Mouse (Mus musculus) left cerebral cortex, postnatal 36 days (tissue): ENCODE data around the gene Uhrf1. TPM values are rescaled to one million over a fixed set of nuclear protein-coding genes. Genes with fewer than 3 reads are reported as not detected.
"Not testable (repeated sequence)": the region's sequence is repeated elsewhere in the genome, so short reads cannot be mapped to it uniquely, and the experiment has no call there.

ENCODE experiments used
- DNase-seq, 2 experiments: peaks; one replicate each; pipeline ENCODE4 v3.0.0; 2021 to 2022; ENCODE audit warnings: low spot score in 2 of 2, mixed read lengths in 1 of 2
- intact Hi-C: fragments of 180-260 bp; cut with DNase I; formaldehyde crosslinking; loops from one replicate; pipeline ENCODE4 v1.15.1; 2025
- total RNA-seq, 2 experiments: library from RNA; stranded (reverse); gene quantifications; 2 replicates each; pipeline ENCODE4 v1.2.3; 2021

Uhrf1 gene
- total RNA-seq, result 1 to 10 TPM in 1 of 2 experiments, under 1 TPM in 1; 0.82 to 1.3 TPM

GRCm38 (mm10) chr17:56303160-56303846 lies at the start of gene Uhrf1:
Uhrf1 (plus strand) TSS chr17:56303321.
- no peak for DNase-seq
- intact Hi-C loops, result no loop called here

GRCm38 (mm10) chr17:56254695-56255094 lies 48.4 kb upstream of the Uhrf1 start:
- intact Hi-C loops, result loop anchor here (2.0 to 5.0 kb wide), 2 partner anchors 36 to 122 kb away; partner anchors contain the start of gene Dpp9
- DNase-seq, result no peak

- intact Hi-C loops, result loop anchor here (2.0 to 5.0 kb wide), 2 partner anchors 37 to 123 kb away; partner anchors contain the start of gene Dpp9
- DNase-seq, result peak in 1 of 2 experiments; percentile 54
Measured at GRCm38 (mm10) chr17:56255429-56255828, 47.7 kb upstream of the Uhrf1 start.

GRCm38 (mm10) chr17:56255863-56256238 lies 47.3 kb upstream of the Uhrf1 start:
- intact Hi-C loops, result loop anchor here (2.0 to 5.0 kb wide), 2 partner anchors 37 to 124 kb away; partner anchors contain the start of gene Dpp9
- peak; percentile 98 to 99 for DNase-seq

- intact Hi-C loops, result loop anchor here (5.0 kb wide), 1 partner anchor 124 kb away; no protein-coding TSS in a partner anchor
- DNase-seq, result peak; percentile 93 to 95
Measured at GRCm38 (mm10) chr17:56256239-56256881, 46.8 kb upstream of the Uhrf1 start, which contains the start of gene Fem1a. Fem1a (plus strand) TSS chr17:56256810.

GRCm38 (mm10) chr17:56257181-56257894 lies 45.8 kb upstream of the Uhrf1 start:
- peak; percentile 40 to 45 for DNase-seq
- intact Hi-C loops, result loop anchor here (5.0 kb wide), 1 partner anchor 125 kb away; no protein-coding TSS in a partner anchor

GRCm38 (mm10) chr17:56258269-56258668 lies 44.9 kb upstream of the Uhrf1 start:
- not testable (repeated sequence) for DNase-seq
- intact Hi-C loops, result loop anchor here (5.0 kb wide), 1 partner anchor 126 kb away; no protein-coding TSS in a partner anchor

GRCm38 (mm10) chr17:56258812-56259211 lies 44.3 kb upstream of the Uhrf1 start:
- not testable (repeated sequence) for DNase-seq
- intact Hi-C loops, result loop anchor here (5.0 kb wide), 1 partner anchor 127 kb away; no protein-coding TSS in a partner anchor

- no peak for DNase-seq
- intact Hi-C loops, result loop anchor here (5.0 kb wide), 1 partner anchor 127 kb away; no protein-coding TSS in a partner anchor
Measured at GRCm38 (mm10) chr17:56259301-56260037, 43.7 kb upstream of the Uhrf1 start.

GRCm38 (mm10) chr17:56261166-56261565 lies 42.0 kb upstream of the Uhrf1 start:
- intact Hi-C loops, result no loop called here
- no peak for DNase-seq

- no peak for DNase-seq
- intact Hi-C loops, result no loop called here
Measured at GRCm38 (mm10) chr17:56262645-56263094, 40.5 kb upstream of the Uhrf1 start.

GRCm38 (mm10) chr17:56264020-56264419 lies 39.1 kb upstream of the Uhrf1 start:
- intact Hi-C loops, result no loop called here
- peak; percentile 72 to 73 for DNase-seq

- DNase-seq, result no peak
- intact Hi-C loops, result no loop called here
Measured at GRCm38 (mm10) chr17:56265011-56265410, 38.1 kb upstream of the Uhrf1 start.

- DNase-seq, result no peak
- intact Hi-C loops, result no loop called here
Measured at GRCm38 (mm10) chr17:56265869-56266268, 37.3 kb upstream of the Uhrf1 start.

- intact Hi-C loops, result no loop called here
- DNase-seq, result peak; percentile 74 to 79
Measured at GRCm38 (mm10) chr17:56266271-56266670, 36.9 kb upstream of the Uhrf1 start.

GRCm38 (mm10) chr17:56269153-56269630 lies 33.9 kb upstream of the Uhrf1 start:
- DNase-seq, result peak; percentile 52 to 53
- intact Hi-C loops, result no loop called here

- no peak for DNase-seq
- intact Hi-C loops, result no loop called here
Measured at GRCm38 (mm10) chr17:56269741-56270140, 33.4 kb upstream of the Uhrf1 start.

GRCm38 (mm10) chr17:56271609-56272253 lies 31.4 kb upstream of the Uhrf1 start:
- no peak for DNase-seq
- intact Hi-C loops, result no loop called here
